Mouse (Mus musculus) NIH3T3 (cell line): Measurements from ENCODE around the gene Vps35l.

Source experiments
- DNase-seq: peaks from one replicate; pipeline ENCODE4 v3.0.0-alpha.2; 2012; ENCODE audit warnings: low read depth

Gene Vps35l

GRCm38 (mm10) chr7:118883957-118884356 lies 143.9 kb downstream of the Vps35l start:
- no peak for DNase-seq

- no peak for DNase-seq
Measured at GRCm38 (mm10) chr7:118884969-118885368, 144.9 kb downstream of the Vps35l start.

- DNase-seq: no peak
Measured at GRCm38 (mm10) chr7:118887303-118888055, 147.5 kb downstream of the Vps35l start.

GRCm38 (mm10) chr7:118889046-118889680 lies 149.1 kb downstream of the Vps35l start:
- peak; percentile 86 for DNase-seq
